Mouse (Mus musculus) embryonic fibroblast, embryonic 13.5 days (primary cell): ENCODE data around the gene Timp3. TPM values are rescaled to one million over a fixed set of nuclear protein-coding genes. Genes with fewer than 3 reads are reported as not detected.

Source experiments
- H3K27ac ChIP-seq: 2 replicates; pipeline ENCODE4 v1.5.1; 2012; ENCODE audit warnings: low read length, control low read depth, inconsistent platforms; ENCODE audit not compliant: insufficient read depth
- H3K4me1 ChIP-seq: 2 replicates; pipeline ENCODE4 v1.6.1; 2011; ENCODE audit warnings: low read length; ENCODE audit not compliant: control insufficient read depth, insufficient read depth
- H3K4me3 ChIP-seq: 2 replicates; pipeline ENCODE4 v1.5.1; 2011; ENCODE audit warnings: mild to moderate bottlenecking, control low read depth, low read length; ENCODE audit not compliant: insufficient read depth
- CTCF ChIP-seq: IDR thresholded peaks from 2 replicates; pipeline ENCODE4 v1.5.1; 2011; ENCODE audit warnings: mild to moderate bottlenecking, control low read depth, low read length, moderate library complexity, borderline replicate concordance; ENCODE audit not compliant: insufficient read depth
- POLR2A ChIP-seq: IDR thresholded peaks from 2 replicates; pipeline ENCODE4 v1.6.1; 2011; ENCODE audit warnings: low read depth, mild to moderate bottlenecking, control low read depth, low read length, moderate library complexity
- polyA plus RNA-seq: library from polyadenylated mRNA; stranded (reverse); fragments of >200 nt; gene quantifications from 2 replicates; pipeline ENCODE4 v1.2.4, GENCODE M21; 2011; ENCODE audit warnings: low read depth; ENCODE audit not compliant: missing spikeins, insufficient read length

Gene Timp3
- polyA plus RNA-seq, 1 experiment = 704 TPM

DNA sequence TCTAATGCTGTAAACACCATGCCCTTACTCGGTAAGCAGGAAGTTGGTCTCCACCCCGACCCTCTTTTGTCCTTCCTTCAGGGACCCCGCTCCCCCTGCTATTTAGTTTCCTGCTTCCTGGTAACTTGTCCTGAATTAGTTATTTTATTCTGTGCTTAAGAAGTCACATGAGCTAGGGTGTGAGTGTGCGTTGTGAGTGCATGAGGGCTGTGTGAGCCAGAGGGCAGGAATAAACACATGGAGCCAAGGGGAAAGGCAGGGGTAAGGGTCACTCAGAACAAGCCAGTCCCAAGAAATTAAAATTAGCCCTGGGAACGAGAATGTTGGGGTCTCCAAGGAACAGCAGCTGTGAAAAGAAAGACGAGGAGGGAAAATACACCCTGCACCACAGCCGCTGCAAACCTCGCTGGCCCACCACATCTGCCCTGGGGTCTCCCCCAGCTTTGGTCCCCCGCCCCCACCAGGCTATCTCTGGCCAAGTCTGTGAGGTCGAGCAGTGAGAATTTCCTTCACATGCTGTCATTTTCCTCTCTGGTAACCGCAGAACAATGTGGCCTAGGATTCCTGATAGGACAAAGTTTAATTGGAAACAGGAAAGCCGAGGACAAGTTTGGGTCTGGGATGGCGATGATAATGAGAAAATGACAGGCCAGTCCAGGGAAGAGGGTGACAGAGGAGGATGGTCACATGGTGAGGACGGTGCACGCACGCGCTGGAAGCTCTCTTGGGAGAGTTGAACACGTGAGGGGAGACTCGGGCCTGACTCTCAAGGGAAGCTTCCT is 26.6 kb upstream of the Timp3 start:
- H3K4me1 ChIP-seq = peaks cover 2% of the 10 kb centered on the region; the same call in 1 of the 2 replicates
- H3K27ac ChIP-seq = no peak overlapping the region
- TF ChIP-seq CTCF (no peak), POLR2A (no peak)
- no peak overlapping the region for H3K4me3 ChIP-seq

DNA sequence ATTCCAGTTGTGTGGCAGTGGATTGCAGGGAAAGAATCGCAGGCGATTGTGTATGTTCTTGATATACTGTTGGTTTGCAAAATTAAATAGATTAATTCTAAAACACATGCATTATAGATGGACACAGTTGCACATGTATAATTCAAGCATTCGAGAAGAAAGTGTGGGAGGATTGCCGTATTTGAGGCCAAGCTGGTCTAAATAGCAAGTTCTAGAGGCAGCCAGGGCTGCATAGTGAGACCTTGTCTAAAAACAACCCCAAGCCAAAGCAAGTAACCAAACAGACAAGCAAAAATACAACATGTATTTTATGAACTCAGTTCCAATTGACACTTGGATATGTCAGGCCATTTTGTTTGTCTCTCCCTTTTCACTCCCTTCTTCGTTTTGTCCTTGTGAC is 24.6 kb upstream of the Timp3 start:
- TF ChIP-seq POLR2A = no peak
- no peak for TF ChIP-seq CTCF
- 0 out of 2 replicates have a peak, but pooled peaks cover 2% of the 10 kb centered on the region for H3K4me1 ChIP-seq
- H3K4me3 ChIP-seq = no peak overlapping the region
- H3K27ac ChIP-seq = no peak overlapping the region

DNA sequence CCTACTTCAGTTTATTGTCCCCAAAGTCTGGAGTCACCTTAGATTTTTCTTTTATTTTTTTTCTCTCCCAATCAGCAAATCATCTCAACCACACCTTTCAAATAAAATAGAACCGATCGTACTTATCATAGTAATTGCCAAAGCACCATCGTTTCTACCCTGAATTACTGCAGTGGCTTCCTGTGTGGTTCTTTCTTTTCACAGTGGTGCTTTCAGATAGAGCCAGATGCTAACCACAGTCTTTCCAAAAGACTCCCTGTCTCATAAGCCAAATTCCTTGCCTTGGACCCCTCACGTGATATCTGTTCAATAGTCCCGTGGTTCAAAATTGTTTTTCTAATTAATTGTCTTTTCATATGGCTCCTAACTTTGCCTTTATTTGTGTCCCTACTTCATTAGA is 22.8 kb upstream of the Timp3 start:
- H3K27ac ChIP-seq = no peak overlapping the region
- H3K4me1 ChIP-seq = no peaks in the 10 kb centered on the region
- TF ChIP-seq CTCF = no peak
- H3K4me3 ChIP-seq = no peak overlapping the region

DNA sequence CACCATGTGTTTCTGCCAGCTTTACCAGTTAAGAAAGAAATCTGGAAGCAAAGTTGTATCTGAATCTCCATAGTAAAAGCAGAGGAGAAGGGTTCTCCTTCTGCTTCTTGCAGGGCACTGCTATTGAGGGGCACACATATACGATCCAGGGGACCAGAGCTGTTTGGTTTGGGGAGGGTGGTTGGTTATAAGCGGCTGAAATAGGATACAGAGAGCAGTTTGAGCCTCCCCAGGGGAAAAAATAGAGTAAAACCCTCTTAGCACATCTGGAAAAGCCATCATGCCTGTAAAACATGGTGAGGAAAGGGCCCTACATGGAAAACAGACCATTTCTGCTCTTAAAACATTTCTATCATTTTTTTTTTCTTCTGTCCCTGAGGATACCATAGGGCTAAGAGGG is 21.7 kb upstream of the Timp3 start:
- H3K4me1 ChIP-seq = no peaks in the 10 kb centered on the region
- TF ChIP-seq POLR2A (no peak), CTCF (no peak)
- H3K27ac ChIP-seq = no peak overlapping the region
- no peak overlapping the region for H3K4me3 ChIP-seq

DNA sequence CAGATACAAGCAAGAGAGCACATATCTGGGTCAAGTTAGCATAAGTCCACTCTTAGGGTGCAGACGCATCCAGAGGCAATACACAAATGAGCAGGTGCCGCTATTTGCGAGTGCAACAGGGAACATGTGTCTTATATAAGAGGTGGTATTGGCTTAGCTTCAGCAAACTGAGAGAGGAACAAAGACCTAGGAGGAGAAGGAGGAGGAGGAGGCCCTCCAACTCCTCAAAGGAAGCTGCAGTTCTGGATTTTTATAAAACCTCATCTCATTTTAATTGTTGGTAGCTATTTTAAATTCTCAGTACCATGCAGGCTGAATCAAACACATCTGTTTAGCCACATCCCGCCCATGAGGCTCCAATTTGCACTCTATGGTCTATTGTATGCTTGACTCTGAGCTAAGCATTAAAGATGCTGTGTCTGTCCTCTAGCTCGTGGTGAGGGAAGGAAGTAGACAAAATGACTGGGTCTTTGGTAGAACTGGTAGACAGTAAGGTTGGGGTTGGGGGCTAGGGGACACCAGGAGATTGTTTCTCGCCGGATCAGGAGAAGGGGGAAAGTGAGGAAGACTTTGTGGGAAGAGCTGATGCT is 20.5 kb upstream of the Timp3 start:
- Histone ChIP-seq H3K4me3 (no peak overlapping the region), H3K4me1 (no peaks in the 10 kb centered on the region), H3K27ac (no peak overlapping the region)
- TF ChIP-seq POLR2A = no peak
- no peak for TF ChIP-seq CTCF

DNA sequence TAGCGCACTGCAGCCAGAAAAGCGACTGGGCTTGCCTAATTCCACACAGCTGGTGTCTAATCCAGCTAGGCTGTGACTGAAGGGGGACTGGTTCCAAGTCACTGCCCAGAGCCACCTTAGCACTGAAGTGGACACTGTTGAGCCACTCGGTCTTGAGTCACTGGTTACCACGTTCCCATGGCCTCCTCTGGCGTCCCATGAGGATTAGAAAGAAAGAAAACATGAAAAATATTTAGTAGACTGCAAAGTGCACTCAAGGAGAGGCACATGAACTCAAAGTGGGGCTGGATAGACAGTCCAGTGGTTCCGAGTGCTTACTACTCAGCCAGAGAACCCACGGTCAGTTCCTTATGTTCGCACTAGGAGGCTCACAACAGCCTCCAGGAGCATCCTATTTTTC is 18.9 kb upstream of the Timp3 start:
- no peaks in the 10 kb centered on the region for H3K4me1 ChIP-seq
- no peak for TF ChIP-seq POLR2A
- TF ChIP-seq CTCF = no peak
- no peak overlapping the region for H3K4me3 ChIP-seq
- no peak overlapping the region for H3K27ac ChIP-seq

DNA sequence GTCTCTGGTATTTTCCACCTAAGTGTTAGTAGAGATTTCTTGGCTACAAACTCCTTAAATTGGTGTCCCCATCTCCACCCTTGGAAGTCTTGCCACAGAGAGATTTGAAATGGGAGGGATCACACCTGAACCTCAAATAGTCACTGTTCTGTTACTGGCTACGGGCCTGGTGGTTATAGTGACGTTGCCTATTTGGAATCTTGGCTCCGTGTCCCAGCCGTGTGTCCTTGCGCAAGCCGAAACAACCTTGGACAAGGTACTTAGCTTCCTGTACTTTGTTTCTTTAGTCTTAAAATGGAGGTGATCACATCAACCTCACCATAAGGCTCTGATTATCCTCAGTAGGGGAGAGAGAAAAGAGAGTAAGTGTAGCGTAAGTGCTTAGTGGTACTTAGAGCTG is 13.7 kb upstream of the Timp3 start:
- no peak for TF ChIP-seq POLR2A
- no peak for TF ChIP-seq CTCF
- H3K27ac ChIP-seq = no peak overlapping the region
- H3K4me3 ChIP-seq = no peak overlapping the region
- no peaks in the 10 kb centered on the region for H3K4me1 ChIP-seq

DNA sequence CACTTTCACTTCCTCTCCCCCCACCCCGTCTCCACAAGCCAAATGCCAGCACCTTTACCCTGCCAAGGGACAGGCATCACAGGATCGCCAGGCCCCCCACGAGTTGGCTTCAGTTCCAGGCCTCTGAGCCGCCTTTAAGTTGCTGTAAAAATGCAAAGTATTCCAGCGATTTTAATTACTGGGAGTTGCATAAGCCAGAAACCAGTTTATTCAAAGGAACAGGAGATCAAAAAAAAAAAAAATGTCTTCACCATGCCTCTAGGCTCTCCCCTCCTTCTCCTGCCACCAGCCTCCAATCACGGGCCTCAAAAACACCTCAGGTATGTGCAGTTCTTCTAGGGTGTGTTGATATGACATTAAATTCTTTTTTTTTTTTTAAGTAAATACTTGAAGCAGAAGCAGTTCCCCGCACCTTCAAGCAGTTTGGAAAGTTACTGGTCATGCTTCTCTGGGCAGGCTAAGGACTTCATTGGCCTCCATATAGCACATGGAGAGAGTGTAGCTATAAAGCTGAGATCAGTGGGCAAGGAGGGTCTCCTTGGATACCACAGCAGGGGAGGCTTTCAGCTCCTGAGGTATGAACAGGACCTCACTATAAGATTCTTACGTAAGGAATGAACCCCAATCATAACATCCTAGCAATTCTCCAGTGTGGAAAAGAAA is 9.9 kb upstream of the Timp3 start:
- no peak for TF ChIP-seq POLR2A
- no peak for TF ChIP-seq CTCF
- Histone ChIP-seq H3K4me1 (no peaks in the 10 kb centered on the region), H3K27ac (peak overlapping the region; percentile 32; the same call in 1 of the 2 replicates), H3K4me3 (no peak overlapping the region)

DNA sequence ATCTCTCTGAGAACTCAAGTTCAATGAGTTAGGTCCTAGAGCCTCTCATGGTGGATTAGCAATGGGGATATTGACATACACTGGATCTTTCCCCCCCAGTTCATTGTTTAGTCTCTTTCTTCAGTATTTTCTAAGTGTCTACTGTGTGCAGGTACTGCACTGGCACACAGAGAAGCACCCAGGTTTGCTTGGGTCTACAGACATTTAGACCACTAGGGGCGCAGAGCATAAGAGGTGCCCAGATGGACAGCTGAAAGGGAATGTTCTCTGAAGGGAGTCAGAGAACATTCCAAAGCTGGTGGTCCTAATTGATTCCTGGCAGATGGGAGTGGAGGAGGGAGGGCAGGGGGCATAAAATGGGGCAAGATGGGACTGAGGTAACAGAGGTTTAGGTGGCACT is 6.3 kb upstream of the Timp3 start:
- no peaks in the 10 kb centered on the region for H3K4me1 ChIP-seq
- TF ChIP-seq POLR2A = no peak
- no peak for TF ChIP-seq CTCF
- H3K27ac ChIP-seq = no peak overlapping the region
- no peak overlapping the region for H3K4me3 ChIP-seq

DNA sequence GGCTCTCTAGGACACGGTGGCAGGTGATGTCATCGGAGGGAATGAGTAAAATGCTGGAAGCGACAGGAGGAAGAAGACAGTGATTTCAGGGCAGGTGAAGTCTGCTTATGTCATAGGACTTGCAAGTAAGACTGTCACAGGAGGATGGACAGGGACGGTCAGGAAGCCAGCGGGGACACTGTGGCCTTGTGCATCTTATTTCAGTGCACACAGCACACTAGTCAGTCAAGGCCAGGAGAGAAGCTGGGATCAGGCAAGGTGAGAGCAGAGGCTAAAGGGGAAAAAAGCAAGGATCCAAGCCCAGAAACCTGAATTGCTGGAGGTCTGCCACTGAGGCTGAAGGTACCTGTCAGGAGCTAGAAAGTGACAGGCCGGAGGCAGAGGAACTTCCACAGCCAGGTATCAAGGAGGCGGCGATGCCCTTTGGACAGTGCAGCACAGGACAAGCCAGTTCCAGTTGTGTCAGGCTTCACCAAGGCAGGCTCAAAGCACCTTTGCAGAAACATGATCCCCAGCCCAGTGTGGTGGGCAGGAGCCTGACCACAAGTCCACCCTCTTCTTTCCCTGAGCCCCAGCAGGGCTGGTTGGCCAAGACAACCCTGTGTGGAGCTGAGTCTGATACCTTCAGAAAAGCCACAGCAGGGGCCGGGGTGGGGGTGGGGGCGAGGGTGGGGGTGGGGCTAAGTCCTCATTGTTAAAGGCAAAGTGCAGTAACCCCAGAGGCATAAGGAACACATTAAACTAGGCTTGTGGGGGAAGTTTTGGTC is 5.4 kb upstream of the Timp3 start:
- H3K4me3 ChIP-seq = no peak overlapping the region

More for the DNA sequence above, 5.4 kb upstream of the Timp3 start:
- no peak for TF ChIP-seq POLR2A
- no peak for TF ChIP-seq CTCF
- H3K27ac ChIP-seq = no peak overlapping the region
- H3K4me1 ChIP-seq = no peaks in the 10 kb centered on the region
